Mouse (Mus musculus) neural tube, embryonic 11.5 days (tissue): ENCODE measurements around the gene Spaca6. TPM values are rescaled to one million over a fixed set of nuclear protein-coding genes. Genes with fewer than 3 reads are reported as not detected.

Experiments used
- ATAC-seq: fragments of 200-750 bp; cut with Nextera tagmentation; 2 replicates; pipeline ENCODE4 v1.8.0; 2017; ENCODE audit warnings: moderate number of reproducible peaks, mild to moderate bottlenecking, moderate TSS enrichment, moderate library complexity; ENCODE audit not compliant: insufficient read depth, low FRiP score, low TSS enrichment
- DNase-seq: peaks from one replicate; pipeline ENCODE4 v3.0.0-alpha.2; 2015; ENCODE audit warnings: low spot score
- H3K27ac ChIP-seq: fragments of 300-500 bp; sonication (generic); 2 replicates; pipeline ENCODE4 v1.5.1; 2014; ENCODE audit warnings: low read depth, mild to moderate bottlenecking, low read length
- H3K27me3 ChIP-seq: fragments of 300-500 bp; sonication (generic); 2 replicates; pipeline ENCODE4 v1.6.1; 2014; ENCODE audit warnings: mild to moderate bottlenecking, low read length, mixed read lengths; ENCODE audit not compliant: control insufficient read depth, insufficient read depth
- H3K36me3 ChIP-seq: fragments of 300-500 bp; sonication (generic); 2 replicates; pipeline ENCODE4 v1.6.1; 2014; ENCODE audit warnings: mild to moderate bottlenecking, low read length, moderate library complexity, mixed read lengths; ENCODE audit not compliant: control insufficient read depth, insufficient read depth
- H3K4me1 ChIP-seq: fragments of 300-500 bp; sonication (generic); 2 replicates; pipeline ENCODE4 v1.6.1; 2014; ENCODE audit warnings: low read length, mixed read lengths; ENCODE audit not compliant: control insufficient read depth, insufficient read depth
- H3K4me2 ChIP-seq: fragments of 300-500 bp; sonication (generic); 2 replicates; pipeline ENCODE4 v1.6.1; 2014; ENCODE audit warnings: low read depth, mild to moderate bottlenecking, moderate library complexity
- H3K4me3 ChIP-seq: fragments of 300-500 bp; sonication (generic); 2 replicates; pipeline ENCODE4 v1.5.1; 2014; ENCODE audit warnings: low read depth, low read length
- H3K9ac ChIP-seq: fragments of 300-500 bp; sonication (generic); 2 replicates; pipeline ENCODE4 v1.6.1; 2014; ENCODE audit warnings: mild to moderate bottlenecking, low read length
- H3K9me3 ChIP-seq: fragments of 300-500 bp; sonication (generic); 2 replicates; pipeline ENCODE4 v1.6.1; 2016; ENCODE audit warnings: low read length; ENCODE audit not compliant: control insufficient read depth
- WGBS: fragments of 180-500 bp; shearing (Covaris S2); extraction: QIAGEN DNeasy Blood & Tissue Kit; methylation state at CpG from one replicate; pipeline ENCODE4 v1.1.7; 2014; 5-methylcytosine and 5-hydroxymethylcytosine counted together
- microRNA counts: library from miRNA; unstranded; fragments of <30 nt; microRNA quantifications from one replicate; lab custom pipeline; 2015
- microRNA-seq: library from miRNA; unstranded; fragments of <30 nt; microRNA quantifications from one replicate; pipeline ENCODE4, GENCODE M21; 2016
- polyA plus RNA-seq: library from polyadenylated mRNA; unstranded; fragments of >200 nt; fragmentation: Nextera tagmentation; extraction: Ambion mirVana; gene quantifications from 2 replicates; pipeline ENCODE4 v1.2.1, GENCODE M21; 2014

The Spaca6 gene
- polyA plus RNA-seq, 1 experiment from 2014 or later = 22.1 TPM

DNA sequence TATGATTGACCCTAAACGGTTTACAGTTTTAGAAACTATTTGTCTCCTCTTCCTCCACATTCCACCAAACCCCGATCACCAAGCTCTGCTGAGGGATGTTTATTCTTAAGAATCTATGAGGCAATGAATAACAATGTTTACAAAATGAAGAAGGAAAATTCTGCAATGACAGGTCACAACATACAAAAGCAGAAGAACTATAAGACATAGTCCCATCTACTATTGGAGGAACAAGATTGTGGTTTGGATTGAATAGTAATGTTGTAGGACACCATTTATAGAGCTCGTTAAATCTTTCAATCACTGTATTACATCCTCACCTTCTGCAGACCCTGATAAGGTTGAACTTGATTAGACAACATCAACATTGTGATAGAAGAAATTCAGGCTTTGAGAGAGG, 55.7 kb downstream of the Spaca6 start:
- Histone ChIP-seq H3K4me2 (no peak overlapping the region), H3K36me3 (no peaks in the 10 kb centered on the region), H3K9ac (no peak overlapping the region), H3K9me3 (no peaks in the 10 kb centered on the region), H3K27me3 (no peaks in the 10 kb centered on the region), H3K4me3 (no peak overlapping the region), H3K27ac (no peak overlapping the region), H3K4me1 (no peaks in the 10 kb centered on the region)
- ATAC-seq = no peak
- 80% methylated on average over 3 of the region's 3 CpGs for WGBS
- no peak for DNase-seq

DNA sequence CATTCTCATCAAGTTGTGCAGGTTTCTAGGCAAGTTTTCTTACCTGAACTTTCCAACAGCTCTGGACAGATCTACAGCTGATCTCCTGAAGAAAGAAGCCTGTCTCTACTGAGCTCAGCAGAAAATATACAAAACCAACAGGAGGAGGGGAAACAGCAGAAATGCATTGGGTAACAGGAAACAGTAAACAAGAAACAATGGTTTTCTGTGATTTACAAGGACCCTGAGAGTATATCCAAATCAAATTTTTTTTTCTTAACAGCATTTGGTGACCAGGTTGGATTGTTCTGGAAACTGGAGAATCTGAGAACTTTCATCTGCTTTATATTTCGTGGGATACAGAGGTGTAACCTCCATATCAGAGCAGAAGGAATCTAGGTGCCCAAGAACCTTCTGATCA, 56.9 kb downstream of the Spaca6 start, which contains the start of gene Fpr1:
TSS of gene Fpr1 (minus strand) at position 101 of the 400 bp plus-strand sequence.
- Histone ChIP-seq H3K36me3 (no peaks in the 10 kb centered on the region), H3K9me3 (no peaks in the 10 kb centered on the region), H3K27ac (no peak within 1 kb of the TSS), H3K4me1 (no peaks in the 10 kb centered on the region), H3K4me2 (no peak within 1 kb of the TSS), H3K27me3 (no peaks in the 10 kb centered on the region), H3K9ac (no peak within 1 kb of the TSS), H3K4me3 (no peak within 1 kb of the TSS)
- WGBS = 71% methylated on average over 1 of the region's 1 CpGs
- DNase-seq (no peak), ATAC-seq (no peak)

DNA sequence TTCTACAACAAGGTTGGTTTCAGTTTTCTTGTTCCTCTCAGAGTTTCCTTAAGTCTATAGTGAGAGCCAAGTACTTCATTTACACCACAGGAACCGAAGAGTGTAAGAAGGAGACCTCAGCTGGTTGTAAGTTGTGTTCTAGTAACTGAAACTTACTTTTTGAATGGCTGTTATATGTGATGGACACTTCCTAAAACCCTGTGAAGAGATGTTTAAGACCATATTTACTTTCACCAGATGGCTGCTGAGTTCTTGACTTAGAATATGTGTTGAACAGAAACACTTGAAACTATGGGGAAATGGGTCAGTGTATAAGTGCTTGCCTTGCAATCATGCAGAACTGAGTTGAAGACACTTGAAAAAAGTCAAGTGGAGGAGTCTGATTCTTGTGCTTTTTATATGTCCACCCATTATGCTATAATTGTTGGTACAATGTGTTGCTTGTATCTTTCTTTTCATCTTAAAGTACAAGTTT, 60.9 kb downstream of the Spaca6 start, which contains the start of the genes Fpr2 and Fpr3:
TSS of gene Fpr2 (plus strand) at position 51 of the 475 bp plus-strand sequence.
TSS of gene Fpr3 (plus strand) at position 79 of the 475 bp plus-strand sequence.
- no peak within 1 kb of the TSS for H3K4me3 ChIP-seq
- no peak within 1 kb of the TSS for H3K9ac ChIP-seq
- WGBS = 70% methylated on average over 1 of the region's 1 CpGs
- H3K9me3 ChIP-seq = no peaks in the 10 kb centered on the region
- no peaks in the 10 kb centered on the region for H3K4me1 ChIP-seq
- H3K4me2 ChIP-seq = no peak within 1 kb of the TSS
- no peak for DNase-seq
- no peak for ATAC-seq
- no peak within 1 kb of the TSS for H3K27ac ChIP-seq
- no peaks in the 10 kb centered on the region for H3K27me3 ChIP-seq
- no peaks in the 10 kb centered on the region for H3K36me3 ChIP-seq

DNA sequence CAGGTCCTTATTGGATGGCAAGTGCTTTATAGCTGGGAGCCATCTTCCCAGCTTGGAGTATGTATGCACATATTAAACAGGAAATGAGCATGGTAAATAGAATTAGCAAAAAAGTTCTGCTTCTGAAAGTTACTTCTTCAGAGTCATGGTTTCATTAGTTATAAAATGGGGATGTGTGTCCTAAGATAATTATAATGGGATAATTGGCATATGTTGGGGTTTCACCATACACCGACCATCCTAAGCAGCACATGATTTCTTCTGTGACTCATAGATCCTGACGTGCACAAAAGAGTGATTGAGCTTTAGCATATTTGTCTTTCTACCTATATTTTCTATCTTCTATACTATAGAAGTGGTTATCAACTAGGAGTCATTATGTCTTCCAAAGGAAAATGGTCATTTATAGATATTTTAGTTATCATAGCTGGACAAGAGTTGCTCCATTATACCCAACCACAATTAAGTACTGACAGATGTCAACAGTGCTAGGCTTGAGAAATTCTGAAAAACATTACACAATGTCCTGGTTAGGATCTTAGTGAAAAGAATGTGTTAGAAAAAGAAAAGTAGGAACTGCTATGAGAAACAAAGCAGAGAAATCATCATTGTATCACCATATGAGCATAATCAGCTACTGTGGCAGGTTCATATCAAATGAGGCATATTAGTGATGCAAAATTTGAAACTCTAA, 62.9 kb downstream of the Spaca6 start:
- H3K9me3 ChIP-seq = no peaks in the 10 kb centered on the region
- no peak overlapping the region for H3K4me3 ChIP-seq
- H3K4me1 ChIP-seq = no peaks in the 10 kb centered on the region
- H3K36me3 ChIP-seq = no peaks in the 10 kb centered on the region
- no peak overlapping the region for H3K9ac ChIP-seq
- DNase-seq = no peak
- H3K4me2 ChIP-seq = no peak overlapping the region
- ATAC-seq = no peak
- no peak overlapping the region for H3K27ac ChIP-seq
- WGBS = 94% methylated on average over 2 of the region's 2 CpGs
- H3K27me3 ChIP-seq = no peaks in the 10 kb centered on the region

MicroRNAs encoded within 50 kb of the gene (microRNA counts, 519-probe panel; counts per million panel counts)
- 5,847 counts per million, percentile 95 among the panel's probes with 10 or more counts for microRNA mmu-let-7e (lab: Ali Mortazavi, UCI)
- microRNA mmu-miR-125a-3p (lab: Ali Mortazavi, UCI) = 4,113 counts per million, percentile 76 among the panel's probes with 10 or more counts
- microRNA mmu-miR-125a-5p (lab: Ali Mortazavi, UCI) = 6,601 counts per million, percentile 98 among the panel's probes with 10 or more counts
- 5,936 counts per million, percentile 95 among the panel's probes with 10 or more counts for microRNA mmu-miR-99b (lab: Ali Mortazavi, UCI)

Small RNAs within 50 kb of the gene (microRNA-seq; reads per million reads assigned to microRNA genes)
- not detected for gene Gm25927
- 3,389 reads per million, percentile 88 among the genes with 10 or more reads in this experiment for gene Mir125a
- 22,545 reads per million, percentile 98 among the genes with 10 or more reads in this experiment for gene Mir99b
- gene Mirlet7e = not detected

Other genes with a start within 250 kb of the Spaca6 start
- gene Lnpep, start 202.1 kb upstream of the Spaca6 start, polyA plus RNA-seq = 4.9 and 6.8 TPM in 2 replicates
- not detected in 2 replicates for gene Vmn2r90, start 123.4 kb upstream of the Spaca6 start, polyA plus RNA-seq
- 0.99 and 1.3 TPM in 2 replicates for gene Has1, start 28.0 kb downstream of the Spaca6 start, polyA plus RNA-seq
- gene Fpr1, start 56.8 kb downstream of the Spaca6 start, polyA plus RNA-seq = not detected in 2 replicates
- gene Fpr2, start 60.7 kb downstream of the Spaca6 start, polyA plus RNA-seq = not detected in 2 replicates
- not detected in 2 replicates for gene Fpr3, start 60.7 kb downstream of the Spaca6 start, polyA plus RNA-seq
- gene Fpr-rs4, start 194.6 kb downstream of the Spaca6 start, polyA plus RNA-seq = not detected in 2 replicates
- gene Vmn2r124, start 222.3 kb downstream of the Spaca6 start, polyA plus RNA-seq = not detected in 2 replicates